Mouse (Mus musculus) hindbrain, postnatal 0 days (tissue): ENCODE data around the gene Gpd2. TPM values are rescaled to one million over a fixed set of nuclear protein-coding genes. Genes with fewer than 3 reads are reported as not detected.

ENCODE experiments used
- ATAC-seq: fragments of 200-750 bp; cut with Nextera tagmentation; 2 replicates; pipeline ENCODE4 v1.8.0; 2017; ENCODE audit warnings: mild to moderate bottlenecking, moderate TSS enrichment, moderate library complexity
- DNase-seq: peaks from one replicate; pipeline ENCODE4 v3.0.0-alpha.2; 2015; ENCODE audit warnings: low spot score
- H3K27ac ChIP-seq: fragments of 300-500 bp; sonication (generic); 2 replicates; pipeline ENCODE4 v1.5.1; 2014; ENCODE audit warnings: mild to moderate bottlenecking
- H3K27me3 ChIP-seq: fragments of 300-500 bp; sonication (generic); 2 replicates; pipeline ENCODE4 v1.6.1; 2014; ENCODE audit warnings: low read length, mixed read lengths; ENCODE audit not compliant: insufficient read depth
- H3K36me3 ChIP-seq: fragments of 300-500 bp; sonication (generic); 2 replicates; pipeline ENCODE4 v1.6.1; 2014; ENCODE audit warnings: low read length, mixed read lengths; ENCODE audit not compliant: insufficient read depth
- H3K4me1 ChIP-seq: fragments of 300-500 bp; sonication (generic); 2 replicates; pipeline ENCODE4 v1.6.1; 2014; ENCODE audit warnings: antibody characterized with exemption, low read length, mixed read lengths; ENCODE audit not compliant: insufficient read depth
- H3K4me2 ChIP-seq: fragments of 300-500 bp; sonication (generic); 2 replicates; pipeline ENCODE4 v1.6.1; 2014; ENCODE audit warnings: low read depth, mild to moderate bottlenecking, low read length, moderate library complexity, mixed read lengths
- H3K4me3 ChIP-seq: fragments of 300-500 bp; sonication (generic); 2 replicates; pipeline ENCODE4 v1.5.1; 2014; ENCODE audit warnings: low read length
- H3K9ac ChIP-seq: fragments of 300-500 bp; sonication (generic); replicated peaks from 2 replicates; pipeline ENCODE4 v1.6.1; 2014; ENCODE audit warnings: mild to moderate bottlenecking, low read length, moderate library complexity, mixed read lengths
- H3K9me3 ChIP-seq: fragments of 300-500 bp; sonication (generic); 2 replicates; pipeline ENCODE4 v1.6.1; 2016; ENCODE audit warnings: low read length, mixed read lengths
- CTCF ChIP-seq: IDR thresholded peaks from 2 replicates; pipeline ENCODE4 v1.5.1; 2016; ENCODE audit warnings: antibody characterized with exemption, control low read depth, low read depth
- WGBS: fragments of 180-500 bp; shearing (Covaris S2); extraction: QIAGEN DNeasy Blood & Tissue Kit; methylation state at CpG from one replicate; pipeline ENCODE4 v1.1.7; 2014; 5-methylcytosine and 5-hydroxymethylcytosine counted together
- polyA plus RNA-seq: library from polyadenylated mRNA; unstranded; fragments of >200 nt; fragmentation: Nextera tagmentation; extraction: Ambion mirVana; gene quantifications from 2 replicates; pipeline ENCODE4 v1.2.1, GENCODE M21; 2015
- total RNA-seq: library from RNA; depleted of rRNA; stranded (reverse); fragments of >200 nt; gene quantifications from 2 replicates; pipeline ENCODE4 v1.2.3, GENCODE M21; 2014

Gene Gpd2
- total and polyA plus RNA-seq, 2 experiments from 2014 or later = 31.5 to 38.8 TPM

- H3K27ac ChIP-seq = no peak overlapping the region
- H3K9ac ChIP-seq = no peak overlapping the region
- ATAC-seq = peak; percentile 80
- no peaks in the 10 kb centered on the region for H3K9me3 ChIP-seq
- TF ChIP-seq CTCF = no peak
- H3K4me2 ChIP-seq = no peak overlapping the region
- no peak overlapping the region for H3K4me3 ChIP-seq
- H3K4me1 ChIP-seq = peaks cover 3% of the 10 kb centered on the region; the same call in 1 of the 2 replicates
- no peaks in the 10 kb centered on the region for H3K27me3 ChIP-seq
- WGBS = 14% methylated on average over 6 of the region's 6 CpGs
- no peaks in the 10 kb centered on the region for H3K36me3 ChIP-seq
- DNase-seq = peak; percentile 60
These were observed 19.0 kb downstream of the Gpd2 start for GRCm38 (mm10) chr2:57256459-57256858.

DNA sequence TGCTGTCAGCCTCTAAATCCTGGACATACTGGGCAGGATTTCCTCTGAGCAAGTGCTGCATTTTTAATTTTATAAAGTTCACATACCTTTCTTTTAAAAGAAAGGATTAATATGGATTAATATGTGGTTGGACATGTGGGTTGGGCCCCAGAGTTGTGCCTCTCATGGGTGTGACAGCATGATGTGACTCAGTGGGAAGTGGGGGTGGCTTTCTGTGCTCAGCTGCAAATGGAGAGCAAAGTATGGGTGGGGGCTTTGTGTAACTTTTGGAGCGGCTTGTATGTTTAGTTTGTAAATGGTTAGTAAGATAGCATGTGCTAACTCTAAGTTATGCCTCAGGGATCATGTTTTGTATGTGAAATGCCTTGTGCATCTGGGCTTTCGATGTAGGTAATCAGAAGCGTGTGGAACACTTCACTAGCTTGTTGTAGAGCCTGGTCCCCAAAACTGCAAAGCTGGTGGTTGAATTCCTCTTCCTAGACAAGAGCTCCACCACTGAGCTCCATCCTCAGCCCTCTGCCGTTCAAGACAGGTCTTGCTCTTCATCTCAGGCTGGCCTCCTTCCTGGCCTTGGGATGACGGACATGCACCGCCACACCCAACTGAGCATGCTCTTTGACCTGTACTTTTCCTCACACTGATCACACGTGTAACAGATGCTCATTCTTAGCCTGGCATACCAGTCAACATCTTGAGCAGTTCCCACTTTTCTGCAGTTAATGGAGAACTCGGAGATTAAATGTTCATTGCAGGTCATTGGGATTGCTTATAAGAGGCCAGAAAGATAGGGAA is 24.0 kb downstream of the Gpd2 start:
- Histone ChIP-seq H3K4me2 (no peak overlapping the region), H3K27me3 (no peaks in the 10 kb centered on the region), H3K27ac (no peak overlapping the region), H3K4me3 (no peak overlapping the region), H3K4me1 (no peaks in the 10 kb centered on the region), H3K36me3 (no peaks in the 10 kb centered on the region), H3K9ac (no peak overlapping the region), H3K9me3 (no peaks in the 10 kb centered on the region)
- no peak for ATAC-seq
- TF ChIP-seq CTCF = no peak
- no peak for DNase-seq
- WGBS = 83% methylated on average over 8 of the region's 8 CpGs

GRCm38 (mm10) chr2:57263431-57263830 is 26.0 kb downstream of the Gpd2 start:
- no peaks in the 10 kb centered on the region for H3K9me3 ChIP-seq
- no peak for DNase-seq
- no peak for TF ChIP-seq CTCF
- H3K9ac ChIP-seq = no peak overlapping the region
- 89% methylated on average over 1 of the region's 1 CpGs for WGBS
- H3K4me1 ChIP-seq = no peaks in the 10 kb centered on the region
- no peak overlapping the region for H3K27ac ChIP-seq
- H3K4me3 ChIP-seq = no peak overlapping the region
- no peaks in the 10 kb centered on the region for H3K27me3 ChIP-seq
- no peak for ATAC-seq
- no peaks in the 10 kb centered on the region for H3K36me3 ChIP-seq
- no peak overlapping the region for H3K4me2 ChIP-seq

DNA sequence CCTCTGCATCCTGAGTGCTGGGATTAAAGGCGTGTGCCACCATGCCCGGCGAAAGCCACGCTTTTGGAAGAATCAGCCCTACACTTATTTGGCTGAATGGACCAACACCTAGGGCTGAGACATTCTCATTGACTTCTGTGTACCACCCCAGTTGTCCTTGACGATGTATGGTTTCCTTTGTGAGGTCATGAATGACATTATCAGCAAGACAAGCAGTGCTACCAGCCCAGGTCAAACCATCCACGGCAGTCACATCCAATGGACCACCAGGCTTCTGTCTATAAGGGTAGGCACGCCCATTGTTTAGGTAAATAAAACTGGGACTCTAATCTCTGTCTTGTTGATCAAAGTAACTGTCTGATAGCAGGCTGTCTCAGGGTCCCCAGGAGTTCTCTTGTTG is 27.5 kb downstream of the Gpd2 start:
- Histone ChIP-seq H3K9me3 (no peaks in the 10 kb centered on the region), H3K27me3 (no peaks in the 10 kb centered on the region), H3K4me1 (no peaks in the 10 kb centered on the region), H3K4me3 (no peak overlapping the region), H3K36me3 (no peaks in the 10 kb centered on the region), H3K9ac (no peak overlapping the region), H3K4me2 (no peak overlapping the region), H3K27ac (no peak overlapping the region)
- no peak for ATAC-seq
- WGBS = 87% methylated on average over 7 of the region's 7 CpGs
- DNase-seq = no peak
- TF ChIP-seq CTCF = no peak

DNA sequence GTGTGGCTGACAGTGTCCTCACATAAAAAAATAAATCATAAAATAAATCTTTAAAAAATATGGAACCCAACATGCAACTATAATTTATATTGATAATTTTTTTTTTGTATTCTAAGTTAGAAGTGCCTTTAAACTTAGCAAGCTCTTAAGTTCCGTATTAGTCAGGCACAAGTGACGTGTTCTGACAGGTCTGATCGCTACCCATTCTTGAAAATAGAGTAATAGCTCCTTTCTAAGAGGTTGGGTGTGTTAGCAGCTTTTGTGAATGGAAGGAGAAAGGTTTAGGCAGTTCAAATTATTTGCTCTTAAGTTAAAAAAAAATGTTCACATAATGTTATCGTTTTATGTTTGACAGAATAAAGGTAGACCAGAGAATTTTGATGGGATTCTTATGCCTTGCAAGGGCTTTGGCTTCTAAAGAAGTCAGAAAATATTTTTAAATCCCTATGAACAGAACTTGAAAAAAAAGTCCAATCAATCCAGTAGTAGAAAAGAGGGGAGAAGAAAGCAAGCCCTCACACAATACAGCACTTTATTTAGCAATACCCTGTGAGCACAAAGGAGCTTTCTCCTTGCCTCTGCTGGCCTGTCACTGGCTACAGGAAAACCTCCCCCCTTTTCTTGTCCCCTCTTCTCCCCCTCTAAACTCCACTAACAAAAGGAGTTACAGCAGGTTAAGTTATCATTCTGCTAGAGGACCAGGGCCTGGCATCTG is 29.4 kb downstream of the Gpd2 start:
- Histone ChIP-seq H3K27ac (peak overlapping the region; percentile 66), H3K9ac (no peak overlapping the region), H3K9me3 (no peaks in the 10 kb centered on the region), H3K27me3 (no peaks in the 10 kb centered on the region), H3K4me1 (no peaks in the 10 kb centered on the region), H3K4me2 (no peak overlapping the region), H3K4me3 (no peak overlapping the region), H3K36me3 (no peaks in the 10 kb centered on the region)
- WGBS = 61% methylated on average over 4 of the region's 4 CpGs
- ATAC-seq (peak; percentile 71; the same call in 1 of the 2 replicates), DNase-seq (no peak)
- TF ChIP-seq CTCF = no peak

- H3K4me3 ChIP-seq = no peak overlapping the region
- H3K27me3 ChIP-seq = no peaks in the 10 kb centered on the region
- H3K36me3 ChIP-seq = no peaks in the 10 kb centered on the region
- DNase-seq (no peak), ATAC-seq (no peak)
- H3K9me3 ChIP-seq = no peaks in the 10 kb centered on the region
- peak overlapping the region; percentile 66 for H3K27ac ChIP-seq
- no peak for TF ChIP-seq CTCF
- WGBS = 18% methylated on average over 7 of the region's 7 CpGs
- no peaks in the 10 kb centered on the region for H3K4me1 ChIP-seq
- H3K4me2 ChIP-seq = no peak overlapping the region
- H3K9ac ChIP-seq = no peak overlapping the region
These were observed 29.9 kb downstream of the Gpd2 start for GRCm38 (mm10) chr2:57267394-57267716.

DNA sequence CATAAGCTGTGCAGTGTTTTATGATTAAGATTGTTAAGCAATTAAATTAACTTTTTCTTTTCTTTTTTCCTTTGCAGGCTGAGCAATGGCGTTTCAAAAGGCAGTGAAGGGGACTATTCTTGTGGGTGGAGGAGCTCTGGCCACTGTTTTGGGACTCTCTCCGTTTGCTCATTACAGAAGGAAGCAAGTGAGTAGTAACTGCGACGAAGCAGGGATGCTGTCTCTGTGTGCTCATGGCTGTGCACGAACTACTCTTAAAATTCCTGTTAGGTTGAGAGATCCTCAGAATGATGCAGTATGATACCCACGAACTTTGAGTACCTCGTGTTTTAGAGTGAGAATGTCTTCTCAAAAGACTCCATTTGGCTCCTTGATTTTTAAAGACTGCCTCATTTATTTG is 30.5 kb downstream of the Gpd2 start:
- no peaks in the 10 kb centered on the region for H3K4me1 ChIP-seq
- peak overlapping the region; percentile 62 for H3K27ac ChIP-seq
- H3K9me3 ChIP-seq = no peaks in the 10 kb centered on the region
- TF ChIP-seq CTCF = no peak
- DNase-seq (no peak), ATAC-seq (no peak)
- H3K4me2 ChIP-seq = no peak overlapping the region
- H3K36me3 ChIP-seq = no peaks in the 10 kb centered on the region
- H3K9ac ChIP-seq = no peak overlapping the region
- 36% methylated on average over 7 of the region's 7 CpGs for WGBS
- no peak overlapping the region for H3K4me3 ChIP-seq
- no peaks in the 10 kb centered on the region for H3K27me3 ChIP-seq
